Mouse (Mus musculus) liver, postnatal 0 days (tissue): ENCODE results near the gene Irf7. TPM values are rescaled to one million over a fixed set of nuclear protein-coding genes. Genes with fewer than 3 reads are reported as not detected.

Experiments
- ATAC-seq: fragments of 200-750 bp; cut with Nextera tagmentation; 2 replicates; pipeline ENCODE4 v1.8.0; 2017; ENCODE audit warnings: mild to moderate bottlenecking, moderate library complexity
- DNase-seq: peaks from one replicate; pipeline ENCODE4 v3.0.0-alpha.2; 2016
- H3K27ac ChIP-seq: fragments of 300-500 bp; sonication (generic); 2 replicates; pipeline ENCODE4 v1.5.1; 2014; ENCODE audit warnings: antibody characterized with exemption, moderate library complexity, mild to moderate bottlenecking, low read depth
- H3K27me3 ChIP-seq: fragments of 300-500 bp; sonication (generic); 2 replicates; pipeline ENCODE4 v1.6.1; 2014; ENCODE audit warnings: low read length, control low read depth, mixed read lengths; ENCODE audit not compliant: insufficient read depth
- H3K36me3 ChIP-seq: fragments of 300-500 bp; sonication (generic); replicated peaks from 2 replicates; pipeline ENCODE4 v1.6.1; 2014; ENCODE audit warnings: mild to moderate bottlenecking, control low read depth, low read length, moderate library complexity, mixed read lengths; ENCODE audit not compliant: insufficient read depth
- H3K4me1 ChIP-seq: fragments of 300-500 bp; sonication (generic); 2 replicates; pipeline ENCODE4 v1.6.1; 2014; ENCODE audit warnings: antibody characterized with exemption, mild to moderate bottlenecking, control low read depth; ENCODE audit not compliant: insufficient read depth
- H3K4me2 ChIP-seq: fragments of 300-500 bp; sonication (generic); 2 replicates; pipeline ENCODE4 v1.6.1; 2014; ENCODE audit warnings: low read depth, mild to moderate bottlenecking, low read length, moderate library complexity, mixed read lengths
- H3K4me3 ChIP-seq: fragments of 300-500 bp; sonication (generic); 2 replicates; pipeline ENCODE4 v1.5.1; 2014; ENCODE audit warnings: low read depth, low read length
- H3K9ac ChIP-seq: fragments of 300-500 bp; sonication (generic); replicated peaks from 2 replicates; pipeline ENCODE4 v1.6.1; 2014; ENCODE audit warnings: mild to moderate bottlenecking, moderate library complexity
- H3K9me3 ChIP-seq: fragments of 300-500 bp; sonication (generic); 2 replicates; pipeline ENCODE4 v1.6.1; 2016; ENCODE audit warnings: mild to moderate bottlenecking, control low read depth, low read length, mixed read lengths
- CTCF ChIP-seq: sonication (generic); IDR thresholded peaks from 2 replicates; pipeline ENCODE4 v1.5.1; 2016; ENCODE audit warnings: antibody characterized with exemption, low read depth
- EP300 ChIP-seq: IDR thresholded peaks from 2 replicates; pipeline ENCODE4 v1.6.1; 2016; ENCODE audit warnings: antibody characterized with exemption, low read depth, mild to moderate bottlenecking
- WGBS: fragments of 180-500 bp; shearing (Covaris S2); extraction: QIAGEN DNeasy Blood & Tissue Kit; methylation state at CpG from one replicate; pipeline ENCODE4 v1.1.7; 2014; ENCODE audit not compliant: insufficient replicate concordance; 5-methylcytosine and 5-hydroxymethylcytosine counted together
- polyA plus RNA-seq: library from polyadenylated mRNA; unstranded; fragments of >200 nt; fragmentation: Nextera tagmentation; extraction: Ambion mirVana; gene quantifications from 2 replicates; pipeline ENCODE4 v1.2.1, GENCODE M21; 2015

Irf7 gene
- 22.9 and 25.4 TPM in 2 replicates for polyA plus RNA-seq

DNA sequence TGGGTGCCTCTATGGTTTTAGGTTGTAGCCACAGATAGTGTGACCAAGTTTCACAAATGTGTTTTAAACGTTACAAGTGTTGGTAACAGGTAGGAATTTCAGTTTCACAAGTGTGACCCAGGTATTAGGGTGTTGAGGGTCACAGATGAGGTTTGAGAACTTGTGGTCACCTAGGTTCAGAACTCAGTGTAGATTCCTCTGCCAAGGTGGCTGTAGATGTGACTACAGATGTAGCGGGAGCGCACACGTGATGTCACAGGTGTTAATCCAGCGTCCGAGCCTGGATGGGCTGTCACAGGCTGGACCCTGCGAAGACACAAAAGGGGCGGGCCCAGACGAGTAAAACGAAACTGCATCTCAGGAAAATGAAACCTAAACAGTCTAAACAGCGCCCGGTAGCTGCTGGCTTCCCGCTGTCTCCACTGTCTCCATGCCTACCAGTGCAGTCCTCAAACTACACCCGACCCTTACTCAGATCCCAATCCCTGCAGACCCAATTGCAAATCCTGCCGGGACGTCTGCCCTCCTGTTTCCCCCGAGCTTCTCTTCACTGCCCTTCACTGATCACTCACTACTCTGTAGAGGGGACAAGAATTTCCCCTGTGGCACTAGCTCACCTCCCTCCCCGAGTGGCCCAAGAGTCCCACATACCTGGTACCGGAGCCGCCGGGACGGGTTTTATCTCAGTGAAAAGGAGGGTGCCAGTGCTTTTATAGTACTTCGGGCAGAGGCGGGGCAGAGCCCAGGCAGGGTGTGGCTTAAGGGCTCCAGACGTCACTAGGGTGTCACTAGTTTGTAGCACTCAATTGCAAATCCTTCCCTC lies at the start of gene Irf7:
Gene Irf7, minus strand, starts transcription at position 743 of the 823 bp plus-strand sequence.
- TF ChIP-seq EP300 = no peak
- TF ChIP-seq CTCF = no peak
- peak within 1 kb of the TSS; percentile 88 for H3K4me3 ChIP-seq
- peak within 1 kb of the TSS; percentile 94 for H3K27ac ChIP-seq
- DNase-seq (peak; percentile 90), ATAC-seq (peak; percentile 87)
- peak within 1 kb of the TSS; percentile 92 for H3K9ac ChIP-seq
- H3K4me2 ChIP-seq = peak within 1 kb of the TSS; percentile 95
- H3K9me3 ChIP-seq = no peaks in the 10 kb centered on the region
- peaks cover 29% of the 10 kb centered on the region for H3K4me1 ChIP-seq
- 2% methylated on average over 25 of the region's 25 CpGs for WGBS
- H3K36me3 ChIP-seq = peaks cover 38% of the 10 kb centered on the region
- peaks cover 6% of the 10 kb centered on the region; the same call in 1 of the 2 replicates for H3K27me3 ChIP-seq

- H3K4me3 ChIP-seq = no peak overlapping the region
- no peaks in the 10 kb centered on the region for H3K4me1 ChIP-seq
- no peak overlapping the region for H3K27ac ChIP-seq
- ATAC-seq = peak; percentile 72
- peaks cover 61% of the 10 kb centered on the region for H3K36me3 ChIP-seq
- peak; percentile 54 for DNase-seq
- no peak overlapping the region for H3K4me2 ChIP-seq
- WGBS = 72% methylated on average over 5 of the region's 5 CpGs
- no peak for TF ChIP-seq EP300
- peak; percentile 72 for TF ChIP-seq CTCF
- no peaks in the 10 kb centered on the region for H3K27me3 ChIP-seq
- no peaks in the 10 kb centered on the region for H3K9me3 ChIP-seq
- no peak overlapping the region for H3K9ac ChIP-seq
Measured at GRCm38 (mm10) chr7:141315974-141316373, 49.7 kb upstream of the Irf7 start.

DNA sequence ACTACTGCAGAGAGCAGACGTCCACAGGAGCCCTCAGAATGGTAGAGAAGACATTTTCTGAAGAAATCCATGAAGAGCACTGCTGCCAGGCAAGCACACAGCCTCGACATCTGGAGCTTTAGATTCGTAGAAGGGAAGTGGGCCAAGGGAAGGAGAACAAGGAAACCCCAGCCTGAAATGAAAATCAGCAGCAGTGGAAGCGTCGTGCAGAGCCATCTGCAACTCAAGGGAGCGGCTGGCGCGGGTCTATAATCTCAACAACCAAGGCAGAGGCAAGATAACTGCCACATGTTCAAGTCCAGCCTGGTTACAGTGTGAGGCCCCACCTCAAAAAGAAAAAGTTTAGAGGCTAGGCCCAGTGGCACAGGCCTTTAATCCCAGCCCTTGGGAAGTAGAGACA lies 48.8 kb upstream of the Irf7 start:
- H3K9ac ChIP-seq = no peak overlapping the region

DNA sequence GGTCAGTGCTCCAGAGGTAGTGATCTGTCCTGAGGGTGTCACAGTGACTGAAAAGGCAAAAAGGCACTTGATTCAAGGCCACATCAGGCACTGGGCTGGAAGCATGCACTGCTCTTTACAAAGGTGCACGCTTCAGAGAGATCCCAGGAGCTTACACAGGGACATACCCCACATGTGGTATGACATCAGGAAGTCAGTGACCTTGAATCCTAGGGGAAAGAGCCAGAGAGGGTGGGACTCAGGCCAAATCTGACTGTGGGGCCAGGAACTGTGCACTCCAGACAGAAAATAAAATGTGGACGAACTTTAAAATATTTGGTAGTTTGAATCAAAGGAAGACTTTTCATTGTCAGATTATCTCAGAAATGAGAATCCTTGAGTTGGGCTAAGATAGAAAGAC lies 48.1 kb upstream of the Irf7 start:
- Histone ChIP-seq H3K4me3 (no peak overlapping the region), H3K9ac (no peak overlapping the region), H3K27ac (no peak overlapping the region), H3K36me3 (peaks cover 66% of the 10 kb centered on the region), H3K4me2 (no peak overlapping the region), H3K27me3 (no peaks in the 10 kb centered on the region), H3K9me3 (no peaks in the 10 kb centered on the region), H3K4me1 (no peaks in the 10 kb centered on the region)
- DNase-seq (no peak), ATAC-seq (no peak)
- 72% methylated on average over 2 of the region's 2 CpGs for WGBS
- TF ChIP-seq EP300 = no peak
- TF ChIP-seq CTCF = no peak

More for the DNA sequence above, 48.8 kb upstream of the Irf7 start:
- H3K4me2 ChIP-seq = no peak overlapping the region
- H3K27ac ChIP-seq = no peak overlapping the region
- H3K36me3 ChIP-seq = peaks cover 66% of the 10 kb centered on the region
- H3K4me1 ChIP-seq = no peaks in the 10 kb centered on the region
- 80% methylated on average over 8 of the region's 8 CpGs for WGBS
- H3K27me3 ChIP-seq = no peaks in the 10 kb centered on the region
- no peak overlapping the region for H3K4me3 ChIP-seq
- no peak for DNase-seq
- no peaks in the 10 kb centered on the region for H3K9me3 ChIP-seq
- no peak for ATAC-seq
- TF ChIP-seq EP300 (no peak), CTCF (no peak)

- Histone ChIP-seq H3K4me3 (no peak overlapping the region), H3K27me3 (no peaks in the 10 kb centered on the region), H3K4me2 (no peak overlapping the region), H3K27ac (no peak overlapping the region), H3K4me1 (peaks cover 8% of the 10 kb centered on the region), H3K36me3 (peaks cover 51% of the 10 kb centered on the region), H3K9ac (no peak overlapping the region; the same call in 1 of the 2 replicates), H3K9me3 (no peaks in the 10 kb centered on the region)
- TF ChIP-seq CTCF (no peak), EP300 (no peak)
- WGBS = 71% methylated on average over 4 of the region's 4 CpGs
- DNase-seq = no peak
- ATAC-seq = peak; percentile 74
Measured at GRCm38 (mm10) chr7:141304537-141304936, 38.3 kb upstream of the Irf7 start.

- H3K4me2 ChIP-seq = no peak overlapping the region
- H3K27me3 ChIP-seq = no peaks in the 10 kb centered on the region
- 0 out of 2 replicates have a peak overlapping the region, but pooled peaks have one; percentile 41 for H3K9ac ChIP-seq
- 67% methylated on average over 1 of the region's 1 CpGs for WGBS
- no peak for DNase-seq
- H3K36me3 ChIP-seq = peaks cover 44% of the 10 kb centered on the region
- H3K9me3 ChIP-seq = no peaks in the 10 kb centered on the region
- no peak overlapping the region for H3K4me3 ChIP-seq
- TF ChIP-seq CTCF = no peak
- no peak for TF ChIP-seq EP300
- peak overlapping the region; percentile 55 for H3K27ac ChIP-seq
- peaks cover 8% of the 10 kb centered on the region for H3K4me1 ChIP-seq
- peak; percentile 67 for ATAC-seq
Measured at GRCm38 (mm10) chr7:141302702-141303268, 36.5 kb upstream of the Irf7 start.
